Mouse (Mus musculus) layer of hippocampus, adult 18-20 months (tissue): ENCODE measurements around the gene Prickle1. TPM values are rescaled to one million over a fixed set of nuclear protein-coding genes. Genes with fewer than 3 reads are reported as not detected.

Source experiments
- DNase-seq, 2 experiments: peaks; one replicate each; pipeline ENCODE4 v3.0.0; 2022; ENCODE audit warnings: low spot score in 2 of 2
- total RNA-seq, 2 experiments: library from RNA; stranded (reverse); gene quantifications; 2 replicates each; pipeline ENCODE4 v1.2.3; 2021

The Prickle1 gene
- total RNA-seq, 2 experiments from 2014 or later: 74.6 to 76.6 TPM

DNA sequence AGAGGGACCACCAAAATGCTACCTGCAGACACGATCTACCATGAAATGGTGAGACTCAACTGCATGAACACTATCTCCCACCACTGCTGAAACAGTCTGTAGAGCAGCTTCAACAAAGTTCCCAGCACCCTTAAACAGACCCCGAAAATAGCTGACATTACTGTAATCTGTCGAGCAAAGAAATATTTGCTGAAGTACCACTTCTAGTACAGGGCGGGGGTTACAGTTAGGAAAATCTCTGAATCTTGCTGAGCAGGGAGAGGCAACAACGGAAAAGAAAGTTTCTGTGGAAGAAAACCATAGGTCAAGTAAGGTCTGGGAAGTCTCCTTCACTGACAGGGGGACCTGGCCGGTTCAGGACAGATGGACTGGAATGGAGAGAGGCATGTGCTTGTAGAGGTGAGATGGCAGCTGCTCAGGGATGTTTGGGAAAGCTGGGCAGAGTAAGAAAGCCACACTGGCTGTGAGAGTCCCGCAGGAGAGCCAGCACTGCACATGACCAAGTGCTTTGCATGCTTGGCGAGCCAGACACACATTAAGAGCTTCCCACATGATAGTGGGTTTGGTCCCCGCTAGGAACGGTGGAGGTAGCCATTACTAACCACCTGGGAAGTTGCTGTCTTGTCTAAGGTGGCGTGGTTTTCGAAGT is 41.4 kb downstream of the Prickle1 start:
- no peak for DNase-seq

DNA sequence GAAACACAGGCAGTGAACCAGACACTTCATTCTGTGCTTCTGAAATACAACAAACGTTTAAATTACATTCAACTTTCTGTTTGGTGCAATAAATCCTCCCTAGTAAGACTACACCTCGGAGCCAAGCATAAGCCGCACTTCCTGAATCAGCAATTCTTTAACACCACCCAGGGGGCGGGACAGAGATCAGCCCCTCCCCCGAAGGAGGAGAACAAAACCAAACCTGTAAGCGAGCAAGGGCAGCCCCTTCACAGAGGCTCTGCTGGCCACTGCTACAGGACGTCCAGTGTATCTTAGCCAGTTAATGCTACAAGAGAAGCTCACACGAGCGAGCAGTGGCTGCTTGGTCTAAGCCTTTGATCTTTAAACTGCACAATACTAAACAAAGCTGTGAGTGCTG is 43.5 kb downstream of the Prickle1 start:
- no peak for DNase-seq

DNA sequence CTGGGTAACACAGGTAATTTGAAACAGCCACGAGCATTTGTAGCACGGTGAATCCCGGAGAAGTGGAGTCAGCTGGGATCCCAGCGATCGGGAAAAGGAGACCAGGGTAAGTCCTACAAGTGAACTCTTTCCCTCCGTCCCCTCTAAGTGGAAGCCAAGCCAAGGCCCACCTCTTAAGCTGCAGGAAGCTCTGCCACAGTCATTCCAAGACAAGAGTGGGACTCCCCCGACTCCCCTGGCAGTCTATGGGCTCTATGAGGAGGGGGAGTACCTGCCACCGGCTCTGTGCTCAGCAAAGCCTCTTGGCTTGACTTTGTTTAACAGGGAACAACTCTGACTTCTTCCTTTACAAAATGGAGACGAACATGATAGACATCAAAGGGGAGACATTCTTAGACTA is 47.4 kb downstream of the Prickle1 start:
- DNase-seq: no peak

DNA sequence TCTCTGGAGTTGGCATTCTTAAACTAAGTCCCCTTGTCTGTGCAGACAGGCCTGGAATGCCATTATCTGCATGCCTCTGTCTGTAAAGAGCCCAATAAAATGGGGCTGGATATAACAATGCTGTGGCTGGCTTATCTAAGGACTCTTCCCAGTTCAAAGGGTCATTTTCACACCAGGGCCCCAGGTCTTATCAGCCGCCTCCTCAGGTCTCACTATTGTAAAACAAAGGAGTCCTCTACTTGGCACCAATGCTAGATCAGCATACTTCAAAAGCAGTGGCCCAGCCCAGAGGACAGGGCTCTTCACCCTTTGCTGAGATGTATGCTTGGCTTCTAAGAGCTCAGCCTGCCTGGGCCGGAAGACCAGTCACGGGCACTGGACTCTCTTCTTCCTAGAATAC is 56.3 kb downstream of the Prickle1 start:
- no peak for DNase-seq

DNA sequence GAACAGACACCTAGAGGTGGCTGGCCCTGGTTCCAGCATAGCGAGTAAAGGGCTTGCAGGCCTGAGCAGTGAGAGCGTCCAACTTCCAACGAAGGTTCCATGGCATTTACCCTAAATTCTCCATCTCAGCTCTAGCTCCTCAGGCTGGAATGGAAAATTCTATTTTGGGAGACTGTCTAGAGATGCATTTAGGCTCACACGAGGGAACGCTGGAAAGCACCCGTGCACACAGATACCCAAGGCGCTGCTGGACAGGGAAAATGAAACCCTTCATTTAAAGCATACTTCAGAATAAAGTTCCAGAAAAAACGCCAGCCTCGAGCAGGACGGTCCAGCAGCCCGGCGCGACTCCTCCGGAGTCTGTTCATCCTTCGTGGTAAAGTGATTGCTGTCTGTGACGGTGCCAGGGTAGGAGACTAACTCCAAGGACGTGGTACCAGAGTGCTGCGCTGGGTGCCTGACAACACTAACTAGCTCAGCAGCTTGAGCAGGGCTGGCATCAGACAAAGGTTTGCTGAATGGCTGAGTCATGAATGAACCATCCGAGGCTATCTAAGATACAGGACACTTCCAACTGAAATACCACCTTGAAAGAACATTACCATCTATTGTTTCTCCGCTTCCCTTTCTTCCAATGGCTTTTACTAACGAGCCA is 57.0 kb downstream of the Prickle1 start:
- no peak for DNase-seq

DNA sequence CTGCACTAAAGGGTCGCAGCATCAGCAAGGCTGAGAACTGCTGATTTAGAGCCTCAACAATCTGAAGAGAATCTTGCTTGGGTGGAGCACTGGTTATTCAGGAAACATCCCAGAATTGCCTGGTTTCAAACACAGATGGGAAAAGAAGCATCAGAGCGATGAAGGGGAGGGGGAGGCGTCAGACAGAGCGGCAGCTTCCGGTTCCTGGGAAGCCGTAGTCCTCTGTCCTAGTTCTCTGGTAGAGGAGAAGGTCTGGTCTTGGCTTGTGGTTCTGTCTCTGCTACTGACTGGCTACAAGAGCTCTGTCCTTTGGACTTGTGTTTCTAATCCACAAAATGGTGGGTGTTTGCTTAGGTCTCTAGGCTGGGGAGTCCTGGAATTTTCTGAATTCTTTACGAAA is 57.9 kb downstream of the Prickle1 start:
- no peak for DNase-seq

DNA sequence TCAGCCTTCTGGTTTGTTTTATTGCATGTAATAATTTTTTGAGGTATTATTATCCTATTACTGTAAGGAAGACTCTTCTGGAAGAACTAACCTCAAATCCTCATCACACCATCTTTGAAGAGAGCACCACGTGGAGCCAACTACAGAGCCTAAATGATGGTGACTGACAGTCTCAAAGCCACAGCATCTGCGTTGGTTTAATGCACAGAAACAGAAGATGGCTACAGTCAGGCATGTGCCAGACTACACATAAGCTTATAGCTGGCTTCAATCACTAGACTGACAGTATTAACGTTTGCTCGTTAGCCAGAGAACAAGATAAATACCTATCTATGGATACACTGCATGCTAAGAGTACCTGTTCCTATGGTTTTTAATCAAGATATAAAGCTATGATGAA is 59.5 kb downstream of the Prickle1 start:
- DNase-seq: no peak

DNA sequence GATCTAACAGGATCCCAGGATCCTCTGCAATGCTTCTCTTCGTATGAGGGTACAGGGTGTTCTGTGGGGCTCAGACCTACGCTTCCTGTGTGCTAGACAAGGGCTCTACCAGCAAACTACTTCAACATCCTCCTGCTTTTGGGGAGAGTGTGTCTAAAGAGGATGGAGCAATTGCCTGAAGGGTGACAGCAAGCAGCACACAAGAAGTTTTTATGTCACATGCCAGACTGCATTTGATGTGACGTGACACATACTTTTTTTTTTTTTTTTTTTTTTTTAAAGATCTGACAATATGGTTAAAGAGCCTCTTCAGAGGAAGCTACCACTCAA is 65.0 kb downstream of the Prickle1 start:
- DNase-seq: no peak

DNA sequence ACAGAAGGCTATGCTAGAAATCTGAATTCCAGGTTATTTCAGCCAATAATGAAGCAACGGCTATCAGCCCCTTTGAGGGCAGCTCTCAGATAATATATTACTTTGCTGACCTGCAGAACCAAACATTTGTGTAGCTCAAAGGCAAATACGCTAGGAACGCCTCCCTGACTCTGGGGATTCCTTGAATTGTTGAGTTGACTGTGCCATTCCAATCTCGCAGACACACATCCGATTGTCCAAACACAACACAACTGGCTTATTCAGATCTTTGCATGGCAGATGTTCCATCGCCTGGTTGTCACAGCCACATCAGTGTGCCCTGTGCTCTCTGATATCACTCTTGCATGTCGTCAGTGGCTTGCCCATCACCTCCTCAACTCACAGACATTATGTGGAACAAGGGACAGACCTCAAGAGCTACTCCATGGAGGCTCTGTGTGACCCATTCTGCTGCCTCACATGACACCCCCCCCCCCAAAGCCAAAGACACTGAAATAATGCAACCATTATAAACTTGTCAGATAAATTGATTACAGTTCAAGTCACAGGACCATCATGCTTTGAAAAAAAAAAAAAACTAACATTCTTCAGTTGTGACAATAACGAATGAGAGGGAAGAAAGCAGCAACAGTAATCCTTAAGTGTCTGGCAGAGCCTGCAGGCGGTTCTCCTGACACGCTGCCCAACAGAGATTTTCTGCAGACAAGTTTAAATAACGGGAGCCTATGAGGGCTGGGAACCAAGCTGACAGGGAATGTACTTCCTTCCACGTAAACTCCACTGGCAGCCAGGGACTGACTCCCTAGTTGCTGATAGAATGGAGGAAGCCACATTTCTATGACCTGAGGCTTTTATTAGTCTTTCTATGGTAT is 65.6 kb downstream of the Prickle1 start:
- no peak for DNase-seq

DNA sequence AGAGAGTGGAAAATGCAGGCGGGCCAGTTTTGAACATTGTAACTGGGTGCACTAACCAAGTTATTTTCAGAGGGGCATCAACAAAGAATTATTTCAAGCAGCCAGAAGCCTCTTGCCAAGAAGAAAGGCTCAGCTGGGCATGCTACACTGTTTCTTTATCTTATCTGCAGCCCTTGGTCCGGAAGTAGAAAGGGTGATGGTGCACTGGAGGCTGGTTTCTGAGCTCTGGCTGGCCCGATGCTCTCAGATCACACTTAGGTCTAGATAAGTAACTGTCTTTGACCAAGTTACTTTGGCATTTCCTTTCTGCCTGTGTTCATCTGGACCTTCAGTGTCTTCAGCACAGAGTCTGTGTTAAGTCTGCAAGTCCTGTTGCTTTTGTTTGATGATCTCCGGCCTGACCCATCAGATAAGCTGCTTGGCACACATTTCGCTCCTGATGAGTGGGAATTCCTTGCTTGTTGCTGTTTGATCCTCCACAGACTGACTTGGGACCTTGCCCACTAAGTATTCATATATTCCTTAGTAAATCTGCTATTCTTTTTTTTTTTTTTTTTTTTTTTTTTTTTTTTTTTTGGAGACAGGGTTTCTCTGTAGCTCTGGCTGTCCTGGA is 70.3 kb downstream of the Prickle1 start:
- no peak for DNase-seq

DNA sequence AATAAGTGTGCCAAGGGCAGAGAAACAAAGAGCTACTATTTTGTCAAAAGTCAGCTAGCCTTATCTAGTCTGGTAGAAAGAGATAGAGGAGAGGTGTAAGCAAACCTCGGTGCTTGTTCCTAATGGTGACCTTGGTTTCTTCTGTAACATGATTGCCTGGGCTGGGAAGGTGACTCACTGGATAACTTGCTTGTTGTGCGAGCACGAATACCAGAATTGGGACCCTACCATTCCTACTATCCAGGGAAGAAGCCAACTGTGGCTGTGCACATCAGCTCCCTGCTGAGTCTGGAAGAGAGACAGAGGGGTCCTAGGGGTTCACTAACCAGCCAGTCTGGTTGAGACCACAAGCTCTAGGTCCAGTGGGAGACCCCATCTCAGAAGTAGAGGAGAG is 73.9 kb downstream of the Prickle1 start:
- DNase-seq: no peak

DNA sequence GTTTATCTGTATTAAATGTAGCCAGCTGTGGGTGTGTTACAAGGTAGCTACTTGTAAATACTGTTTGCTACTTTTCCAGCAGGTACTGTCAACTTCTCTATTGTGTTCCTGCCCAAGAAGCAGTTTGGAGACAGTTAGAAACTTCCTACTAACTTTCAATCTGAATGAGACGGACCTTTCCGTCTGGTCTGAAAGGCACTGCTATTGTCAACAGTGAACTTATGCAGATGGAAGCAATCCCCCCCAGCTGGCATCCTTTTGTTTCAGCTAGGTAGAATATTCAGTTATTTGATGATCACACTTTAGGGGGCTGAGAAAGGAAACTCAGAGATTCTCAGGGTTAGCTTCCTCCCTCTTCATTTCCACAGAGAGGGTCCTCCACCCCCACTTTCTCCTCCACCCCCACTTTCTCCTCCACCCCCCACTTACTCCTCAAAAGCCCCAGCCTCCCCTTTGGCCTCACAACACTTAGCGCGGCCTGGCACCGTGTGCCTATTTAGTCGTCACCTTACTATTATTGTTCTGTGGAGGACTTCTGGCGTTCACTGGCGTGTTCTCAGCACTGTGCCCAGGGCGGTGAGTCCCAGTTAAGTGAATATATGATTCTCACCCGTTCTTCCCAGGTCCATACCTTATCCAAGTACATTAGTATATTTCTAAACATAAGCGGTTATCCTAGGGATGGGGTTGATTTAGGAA is 74.5 kb downstream of the Prickle1 start:
- no peak for DNase-seq

DNA sequence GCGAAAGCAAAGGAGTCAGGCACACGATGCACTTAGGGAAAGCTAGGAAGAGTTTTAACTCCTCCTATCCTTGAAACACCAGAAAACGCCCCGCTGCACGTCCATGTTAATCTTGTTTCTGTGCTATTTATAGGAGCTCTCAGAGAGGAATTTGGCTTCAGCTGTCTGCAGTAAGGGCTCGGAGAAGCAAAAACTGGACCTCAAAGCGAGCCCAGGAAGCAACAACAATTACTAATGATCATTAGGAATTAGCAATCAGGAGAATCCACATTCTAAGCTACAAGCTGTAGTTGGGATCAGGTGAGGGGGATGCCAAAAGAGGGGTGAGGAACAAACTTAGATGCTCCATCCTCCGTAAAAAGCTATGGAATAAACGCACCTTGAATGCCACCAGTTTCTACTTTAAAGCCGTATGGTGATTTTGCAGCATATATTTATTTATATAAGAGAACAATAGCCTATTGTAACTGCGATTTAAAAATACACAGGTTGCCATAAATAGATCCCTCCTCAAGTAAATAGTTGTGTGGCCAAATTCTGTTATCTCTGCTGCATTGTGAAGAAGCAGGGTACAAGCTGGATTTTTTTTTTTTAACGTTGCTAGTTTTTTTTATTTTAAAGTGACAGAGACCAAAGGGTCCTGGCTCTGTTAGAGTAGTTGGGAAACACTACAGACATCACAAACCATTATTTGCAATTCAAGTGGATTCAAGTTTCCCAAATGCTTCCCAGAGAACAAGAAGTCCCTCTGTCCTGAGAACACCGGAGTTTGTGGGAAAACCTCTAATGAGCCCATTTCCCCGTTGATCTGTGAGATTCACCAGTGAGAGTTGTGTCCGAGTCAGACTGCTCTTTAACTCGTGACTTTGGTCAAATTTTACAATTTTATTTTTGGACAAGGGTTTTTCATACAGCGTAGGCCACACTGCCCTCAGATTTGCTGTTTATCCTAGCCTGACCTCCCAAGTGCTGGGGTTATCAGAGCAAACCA is 75.6 kb downstream of the Prickle1 start:
- no peak for DNase-seq

DNA sequence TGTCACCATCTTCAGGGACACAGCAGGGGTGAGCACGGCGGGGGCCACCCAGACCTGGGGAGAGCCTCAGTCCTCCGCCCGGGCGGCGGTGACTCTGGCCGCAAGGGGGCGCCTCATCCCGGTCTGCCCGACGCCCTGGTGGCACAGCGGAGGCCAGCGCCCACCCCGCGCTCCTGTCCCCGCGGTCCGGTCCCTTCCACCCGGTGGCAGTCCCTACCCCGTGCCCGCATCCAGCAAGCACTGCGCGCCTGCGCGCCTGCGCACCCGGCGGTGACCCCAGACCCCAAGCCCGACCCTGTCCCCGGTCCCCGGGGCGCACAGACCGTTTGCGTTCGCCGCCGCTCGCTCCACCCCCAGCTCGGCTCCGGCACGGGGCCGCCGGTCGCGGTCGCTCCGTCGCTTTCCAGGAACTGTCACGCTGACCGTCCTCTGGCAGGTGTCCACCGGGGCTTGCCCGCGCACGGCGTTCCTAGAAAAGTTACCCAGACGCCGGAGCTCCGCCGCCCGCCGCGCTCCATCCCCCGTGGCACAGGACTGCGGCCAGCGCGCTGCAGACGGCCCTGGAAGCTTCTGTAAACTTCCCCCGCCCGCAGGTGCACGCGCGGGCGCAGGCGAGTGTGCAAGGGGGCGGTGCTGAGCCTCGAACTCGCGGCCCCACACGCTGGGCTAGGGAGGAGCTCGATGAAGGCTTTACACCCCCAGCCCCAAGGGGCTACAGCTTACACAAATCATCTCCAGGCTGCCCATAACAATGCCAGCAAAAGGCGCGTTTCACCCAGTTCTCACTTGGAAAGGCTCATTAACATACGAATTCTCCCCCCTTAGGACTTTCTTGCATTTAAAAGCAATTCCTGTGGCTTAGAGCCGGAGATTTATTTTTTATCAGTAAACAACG is 76.5 kb downstream of the Prickle1 start:
- peak; percentile 61 to 76 for DNase-seq

DNA sequence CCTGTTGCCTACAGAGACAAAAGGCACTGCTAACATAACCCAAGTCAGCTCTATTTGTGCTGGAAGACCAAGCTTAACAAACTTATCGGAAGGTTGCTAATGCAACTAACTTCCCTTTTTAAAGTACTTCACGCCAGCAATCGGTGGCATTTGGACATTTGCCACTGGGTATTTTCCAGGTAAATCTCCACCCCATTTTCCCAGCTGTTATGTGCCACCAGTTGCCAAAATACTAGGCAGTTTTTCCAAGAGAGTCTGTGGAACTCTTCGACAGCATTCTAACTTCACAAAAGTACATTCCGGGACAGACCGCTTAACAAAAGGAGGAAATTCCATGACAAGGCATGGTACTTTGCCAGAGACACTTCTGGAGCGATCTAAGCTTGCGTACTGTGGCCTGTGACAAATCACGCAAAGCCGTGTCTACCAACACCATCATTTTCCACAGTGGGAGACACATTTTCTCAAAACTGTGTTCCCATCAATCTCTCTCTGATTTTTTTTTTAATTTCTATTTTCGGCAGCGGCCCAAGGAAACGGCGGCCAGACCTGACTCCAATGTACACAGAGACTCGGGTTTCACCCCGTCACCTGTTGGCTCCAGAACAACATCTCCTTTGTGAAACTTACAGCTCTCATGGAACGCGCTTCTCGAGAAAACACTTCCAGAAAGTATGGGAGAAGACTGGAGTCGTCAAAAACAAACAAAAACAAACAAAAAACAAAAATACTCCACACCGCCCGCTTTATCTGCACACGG is 77.4 kb downstream of the Prickle1 start:
- no peak for DNase-seq

DNA sequence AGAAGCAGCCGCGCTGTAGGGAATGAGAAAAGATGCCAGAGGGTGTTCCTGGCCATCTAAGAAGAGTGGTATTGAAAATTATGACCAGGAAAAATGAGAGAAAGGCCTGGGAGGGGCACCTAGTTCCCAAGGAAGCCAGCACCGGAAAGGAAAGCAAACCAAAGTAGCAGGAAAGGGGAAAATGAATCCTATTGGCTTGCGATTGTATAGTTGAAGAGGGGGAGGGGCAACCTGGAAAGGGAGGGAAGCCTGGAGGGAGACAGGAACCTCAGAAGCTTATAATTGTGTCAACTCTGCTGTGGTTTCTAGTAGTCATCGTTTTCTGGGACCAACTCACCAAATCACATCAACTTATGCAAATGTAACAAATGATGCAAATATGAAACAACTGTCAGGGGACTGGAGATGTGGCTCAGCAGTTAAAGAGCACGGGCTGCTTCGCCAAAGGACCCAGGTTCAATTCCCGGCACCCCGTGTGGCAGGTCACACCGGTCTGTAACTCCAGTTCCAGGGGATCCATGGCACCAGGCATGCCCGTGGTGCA is 78.6 kb downstream of the Prickle1 start:
- no peak for DNase-seq

DNA sequence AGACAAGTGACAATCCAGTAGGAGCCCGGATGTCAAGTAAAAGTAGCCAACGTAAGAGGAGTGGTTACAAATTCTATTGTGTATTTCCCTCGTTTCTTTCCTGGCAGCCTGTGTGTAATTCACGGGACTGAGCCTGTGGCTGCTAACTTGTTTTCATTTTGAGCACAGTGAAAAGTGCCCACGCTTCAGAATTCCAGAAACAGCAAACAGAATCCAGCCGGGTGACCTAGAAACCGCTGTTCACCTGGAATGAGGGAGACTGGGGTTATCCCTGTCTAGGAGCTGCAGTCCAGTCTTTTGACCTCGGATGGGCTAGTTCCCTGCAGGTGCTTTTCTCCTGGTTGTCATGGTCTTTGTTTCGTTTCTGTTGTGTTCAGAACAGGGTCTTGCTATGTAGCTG is 80.4 kb downstream of the Prickle1 start:
- DNase-seq: no peak

DNA sequence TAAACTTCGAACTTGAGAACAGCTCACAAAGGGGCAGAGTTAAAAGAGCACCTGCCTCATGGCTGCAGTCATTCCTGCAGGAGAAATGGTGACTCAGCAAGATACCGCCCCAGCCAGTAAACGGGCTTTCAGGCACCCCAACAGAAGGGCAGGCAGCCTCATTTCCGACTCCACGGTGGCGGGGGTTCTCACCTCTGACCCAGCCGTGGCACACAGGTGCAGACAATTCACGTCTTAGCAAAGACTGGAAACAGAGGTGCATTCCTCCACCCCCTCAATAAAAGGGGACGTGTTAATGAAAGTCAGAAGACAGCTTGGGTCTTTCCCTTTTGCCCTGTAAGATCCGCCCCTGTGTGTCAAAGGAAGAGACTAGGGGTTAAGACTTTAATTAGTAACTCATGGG is 81.8 kb downstream of the Prickle1 start:
- no peak for DNase-seq
